Mouse (Mus musculus) heart, embryonic 12.5 days (tissue): Measurements from ENCODE around the gene Mdm2. TPM values are rescaled to one million over a fixed set of nuclear protein-coding genes. Genes with fewer than 3 reads are reported as not detected.
"Not testable (repeated sequence)": the region's sequence is repeated elsewhere in the genome, so short reads cannot be mapped to it uniquely, and the experiment has no call there.

Experiments used
- ATAC-seq: fragments of 200-750 bp; cut with Nextera tagmentation; 2 replicates; pipeline ENCODE4 v1.8.0; 2017; ENCODE audit warnings: moderate TSS enrichment, moderate library complexity; ENCODE audit not compliant: insufficient number of reproducible peaks, low FRiP score
- H3K27ac ChIP-seq: fragments of 300-500 bp; sonication (generic); 2 replicates; pipeline ENCODE4 v1.5.1; 2016; ENCODE audit warnings: mild to moderate bottlenecking, moderate library complexity; ENCODE audit not compliant: poor library complexity, severe bottlenecking
- H3K27me3 ChIP-seq: fragments of 300-500 bp; sonication (generic); replicated peaks from 2 replicates; pipeline ENCODE4 v1.6.1; 2016; ENCODE audit warnings: mild to moderate bottlenecking, moderate library complexity
- H3K36me3 ChIP-seq: fragments of 300-500 bp; sonication (generic); 2 replicates; pipeline ENCODE4 v1.6.1; 2016; ENCODE audit warnings: mild to moderate bottlenecking, moderate library complexity
- H3K4me1 ChIP-seq: fragments of 300-500 bp; sonication (generic); replicated peaks from 2 replicates; pipeline ENCODE4 v1.6.1; 2016; ENCODE audit warnings: mild to moderate bottlenecking
- H3K4me2 ChIP-seq: fragments of 300-500 bp; sonication (generic); 2 replicates; pipeline ENCODE4 v1.6.1; 2016; ENCODE audit warnings: mild to moderate bottlenecking, moderate library complexity
- H3K4me3 ChIP-seq: fragments of 300-500 bp; sonication (generic); 2 replicates; pipeline ENCODE4 v1.5.1; 2016; ENCODE audit warnings: mild to moderate bottlenecking
- H3K9ac ChIP-seq: fragments of 300-500 bp; sonication (generic); 2 replicates; pipeline ENCODE4 v1.6.1; 2016; ENCODE audit warnings: mild to moderate bottlenecking, moderate library complexity
- H3K9me3 ChIP-seq: fragments of 300-500 bp; sonication (generic); replicated peaks from 2 replicates; pipeline ENCODE4 v1.6.1; 2016; ENCODE audit warnings: mild to moderate bottlenecking, moderate library complexity
- WGBS: fragments of 180-500 bp; shearing (Covaris S2); methylation state at CpG from one replicate; pipeline ENCODE4 v1.1.7; 2016; 5-methylcytosine and 5-hydroxymethylcytosine counted together
- polyA plus RNA-seq: library from polyadenylated mRNA; unstranded; fragments of >200 nt; fragmentation: Nextera tagmentation; extraction: Ambion mirVana; gene quantifications from 2 replicates; pipeline ENCODE4 v1.2.1, GENCODE M21; 2016

Gene Mdm2
- 55.7 and 57.4 TPM in 2 replicates for polyA plus RNA-seq

DNA sequence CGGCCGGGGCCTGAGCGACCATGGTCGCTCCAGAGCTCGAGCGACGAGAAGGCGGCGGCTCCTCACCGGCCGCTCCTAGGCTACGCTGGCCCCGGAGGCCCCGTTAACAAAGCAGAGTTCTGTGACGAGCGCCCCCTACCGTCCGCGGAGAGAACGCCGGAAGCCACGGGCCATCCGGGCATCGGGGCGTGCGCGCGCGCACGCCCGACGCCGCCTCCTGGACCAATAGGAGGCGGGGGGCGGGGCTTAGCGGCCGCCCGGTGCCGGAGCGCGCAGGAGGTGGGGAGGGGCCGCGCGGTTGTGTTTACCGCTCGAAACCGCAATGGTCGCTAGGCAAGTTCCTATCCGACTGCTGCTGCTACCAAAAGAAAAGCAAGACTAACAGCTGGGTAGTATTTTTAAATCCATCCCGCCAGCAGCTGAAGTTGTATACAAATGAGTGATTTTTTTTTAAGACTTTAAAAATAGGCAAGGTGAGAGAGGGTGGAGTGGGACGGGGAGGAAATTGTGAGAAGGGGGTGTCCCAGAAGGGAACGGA, at the start of gene Mdm2:
Mdm2 (minus strand) TSS at position 155 of the 538 bp plus-strand sequence.
- peak within 1 kb of the TSS; percentile 95 for H3K4me3 ChIP-seq
- WGBS = under 1% methylated on average over 52 of the region's 52 CpGs
- peaks cover 23% of the 10 kb centered on the region for H3K4me1 ChIP-seq
- H3K4me2 ChIP-seq = peak within 1 kb of the TSS; percentile 87
- ATAC-seq = peak; percentile 96
- no peaks in the 10 kb centered on the region for H3K9me3 ChIP-seq
- H3K36me3 ChIP-seq = peaks cover 25% of the 10 kb centered on the region
- H3K27ac ChIP-seq = peak within 1 kb of the TSS; percentile 99
- peak within 1 kb of the TSS; percentile 99 for H3K9ac ChIP-seq
- no peaks in the 10 kb centered on the region for H3K27me3 ChIP-seq

- WGBS = 92% methylated on average over 10 of the region's 10 CpGs
- ATAC-seq = no peak
Measured at GRCm38 (mm10) chr10:117759844-117760630, 49.5 kb upstream of the Mdm2 start.

DNA sequence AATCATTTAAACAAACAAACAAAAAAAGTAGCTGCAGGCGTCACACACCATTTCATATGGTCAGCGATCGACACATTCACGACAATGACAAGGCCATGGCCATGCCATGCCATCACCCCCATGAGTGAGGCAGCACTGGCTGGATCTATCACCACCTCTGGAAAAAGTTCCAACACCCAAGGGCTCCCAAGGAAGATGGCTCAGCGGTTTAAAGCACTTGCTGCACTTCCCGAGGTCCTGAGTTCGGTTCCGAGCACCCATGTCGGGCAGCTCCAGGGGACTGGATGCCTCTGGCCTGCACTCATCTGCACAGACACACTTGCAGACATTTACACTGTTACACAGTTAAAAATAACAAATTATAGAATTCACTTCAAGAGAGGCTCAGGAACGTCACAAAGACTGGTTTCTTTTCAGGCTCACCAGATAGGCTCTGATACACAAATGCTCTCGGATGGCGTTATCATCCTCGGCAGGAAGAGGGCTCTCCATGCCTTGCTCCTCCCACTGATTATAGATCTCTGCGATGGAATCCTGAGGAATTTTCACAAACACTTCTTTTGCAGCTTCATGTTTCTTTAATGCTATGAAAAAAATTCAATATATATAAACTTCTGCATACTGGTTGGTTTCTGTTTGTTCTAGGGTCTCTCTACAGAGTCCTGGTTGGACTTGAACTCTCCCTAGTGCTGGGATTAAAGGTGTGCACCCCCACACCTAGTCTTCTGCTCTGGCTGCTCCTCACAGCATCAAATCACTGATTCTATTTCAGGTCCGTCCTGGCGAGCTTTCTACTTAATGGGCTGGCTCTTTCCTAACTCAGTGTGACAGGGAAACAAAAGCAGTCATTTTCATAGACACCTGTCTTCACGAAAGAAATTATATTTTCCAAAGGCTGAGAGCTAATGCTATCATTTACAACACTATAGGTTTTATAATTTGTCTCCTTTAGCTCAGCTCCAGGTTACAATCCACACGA, 48.5 kb upstream of the Mdm2 start:
- ATAC-seq = no peak
- WGBS = 84% methylated on average over 18 of the region's 18 CpGs

More at GRCm38 (mm10) chr10:117759844-117760630, 49.5 kb upstream of the Mdm2 start:
- H3K27ac ChIP-seq = no peak overlapping the region
- H3K27me3 ChIP-seq = no peaks in the 10 kb centered on the region
- peaks cover 93% of the 10 kb centered on the region for H3K36me3 ChIP-seq
- H3K4me3 ChIP-seq = no peak overlapping the region
- no peak overlapping the region for H3K9ac ChIP-seq
- H3K4me1 ChIP-seq = no peaks in the 10 kb centered on the region
- H3K4me2 ChIP-seq = no peak overlapping the region
- no peaks in the 10 kb centered on the region for H3K9me3 ChIP-seq

GRCm38 (mm10) chr10:117758344-117758743, 47.8 kb upstream of the Mdm2 start:
- H3K4me2 ChIP-seq, H3K4me3 ChIP-seq, H3K27me3 ChIP-seq, H3K4me1 ChIP-seq, H3K9me3 ChIP-seq, H3K27ac ChIP-seq, H3K9ac ChIP-seq, ATAC-seq: not testable (repeated sequence)
- 90% methylated on average over 3 of the region's 3 CpGs for WGBS
- peaks cover 88% of the 10 kb centered on the region for H3K36me3 ChIP-seq

More for the DNA sequence above, 48.5 kb upstream of the Mdm2 start:
- H3K4me3 ChIP-seq = no peak overlapping the region
- H3K4me1 ChIP-seq = no peaks in the 10 kb centered on the region
- no peak overlapping the region for H3K4me2 ChIP-seq
- no peak overlapping the region for H3K9ac ChIP-seq
- H3K36me3 ChIP-seq = peaks cover 93% of the 10 kb centered on the region
- no peak overlapping the region for H3K27ac ChIP-seq
- H3K27me3 ChIP-seq = no peaks in the 10 kb centered on the region
- H3K9me3 ChIP-seq = no peaks in the 10 kb centered on the region

- no peaks in the 10 kb centered on the region for H3K9me3 ChIP-seq
- ATAC-seq = no peak
- 92% methylated on average over 7 of the region's 7 CpGs for WGBS
Measured at GRCm38 (mm10) chr10:117757796-117758342, 47.3 kb upstream of the Mdm2 start.

DNA sequence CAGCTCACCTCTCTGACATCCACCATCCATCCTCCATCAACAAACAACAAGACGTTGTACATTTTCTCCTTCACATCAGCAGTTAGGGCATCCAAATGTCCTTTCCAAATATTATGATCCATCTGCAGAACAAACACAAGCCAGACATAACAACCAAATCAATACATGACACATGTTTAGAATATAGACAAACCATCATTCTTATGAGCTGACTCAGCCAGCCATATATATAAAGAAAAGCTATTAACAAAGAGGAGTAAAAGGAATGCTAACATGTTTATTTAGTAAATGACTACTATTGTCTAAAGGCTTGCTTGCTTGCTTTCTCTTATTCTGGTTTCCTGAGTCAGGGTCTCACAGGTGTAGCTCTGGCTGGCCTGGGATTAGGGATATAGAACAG, 46.7 kb upstream of the Mdm2 start:
- Histone ChIP-seq H3K36me3 (peaks cover 84% of the 10 kb centered on the region), H3K4me3 (no peak overlapping the region), H3K4me2 (no peak overlapping the region), H3K9me3 (no peaks in the 10 kb centered on the region), H3K27ac (no peak overlapping the region), H3K9ac (no peak overlapping the region), H3K4me1 (no peaks in the 10 kb centered on the region), H3K27me3 (no peaks in the 10 kb centered on the region)
- no peak for ATAC-seq
- WGBS = 82% methylated on average over 1 of the region's 1 CpGs

More at GRCm38 (mm10) chr10:117757796-117758342, 47.3 kb upstream of the Mdm2 start:
- H3K4me1 ChIP-seq = no peaks in the 10 kb centered on the region
- H3K4me2 ChIP-seq = no peak overlapping the region
- H3K27ac ChIP-seq = no peak overlapping the region
- no peak overlapping the region for H3K9ac ChIP-seq
- H3K27me3 ChIP-seq = no peaks in the 10 kb centered on the region
- H3K4me3 ChIP-seq = no peak overlapping the region
- peaks cover 88% of the 10 kb centered on the region for H3K36me3 ChIP-seq

DNA sequence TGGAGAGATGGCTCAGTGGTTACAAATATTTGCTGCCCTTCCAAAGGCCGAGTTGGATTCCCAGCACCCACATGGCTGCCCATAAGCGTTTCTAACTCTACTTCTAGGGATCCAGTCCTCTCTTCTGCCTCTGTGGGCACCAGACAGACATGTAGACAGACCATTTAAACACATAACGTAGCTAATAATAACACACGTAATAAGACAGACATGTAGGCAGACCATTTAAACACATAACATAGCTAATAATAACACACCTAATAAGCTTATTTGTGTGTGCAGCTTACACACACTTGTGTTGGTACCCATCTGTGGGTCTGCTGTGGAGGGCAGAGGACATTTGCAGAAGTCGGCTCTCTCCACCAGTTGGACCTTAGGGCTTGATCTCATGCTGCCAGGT, 46.2 kb upstream of the Mdm2 start:
- no peaks in the 10 kb centered on the region for H3K4me1 ChIP-seq
- H3K9me3 ChIP-seq = no peaks in the 10 kb centered on the region
- no peak overlapping the region for H3K4me2 ChIP-seq
- H3K36me3 ChIP-seq = peaks cover 86% of the 10 kb centered on the region
- WGBS = 90% methylated on average over 5 of the region's 5 CpGs
- no peak for ATAC-seq
- no peak overlapping the region for H3K27ac ChIP-seq
- no peak overlapping the region for H3K9ac ChIP-seq
- no peak overlapping the region for H3K4me3 ChIP-seq
- H3K27me3 ChIP-seq = no peaks in the 10 kb centered on the region

GRCm38 (mm10) chr10:117755799-117756467, 45.4 kb upstream of the Mdm2 start:
- ATAC-seq = no peak
- no peak overlapping the region for H3K9ac ChIP-seq
- H3K4me2 ChIP-seq = no peak overlapping the region
- 94% methylated on average over 11 of the region's 11 CpGs for WGBS
- no peak overlapping the region for H3K27ac ChIP-seq
- no peaks in the 10 kb centered on the region for H3K4me1 ChIP-seq
- no peaks in the 10 kb centered on the region for H3K27me3 ChIP-seq
- H3K9me3 ChIP-seq = no peaks in the 10 kb centered on the region
- no peak overlapping the region for H3K4me3 ChIP-seq
- peaks cover 86% of the 10 kb centered on the region for H3K36me3 ChIP-seq

GRCm38 (mm10) chr10:117755086-117755798, 44.7 kb upstream of the Mdm2 start:
- H3K9me3 ChIP-seq = no peaks in the 10 kb centered on the region; the same call in 1 of the 2 replicates
- H3K27me3 ChIP-seq = no peaks in the 10 kb centered on the region
- no peak overlapping the region for H3K4me2 ChIP-seq
- H3K36me3 ChIP-seq = peaks cover 84% of the 10 kb centered on the region
- 85% methylated on average over 13 of the region's 13 CpGs for WGBS
- no peak overlapping the region for H3K9ac ChIP-seq
- no peak overlapping the region for H3K27ac ChIP-seq
- no peak overlapping the region for H3K4me3 ChIP-seq
- no peaks in the 10 kb centered on the region for H3K4me1 ChIP-seq
- no peak for ATAC-seq

DNA sequence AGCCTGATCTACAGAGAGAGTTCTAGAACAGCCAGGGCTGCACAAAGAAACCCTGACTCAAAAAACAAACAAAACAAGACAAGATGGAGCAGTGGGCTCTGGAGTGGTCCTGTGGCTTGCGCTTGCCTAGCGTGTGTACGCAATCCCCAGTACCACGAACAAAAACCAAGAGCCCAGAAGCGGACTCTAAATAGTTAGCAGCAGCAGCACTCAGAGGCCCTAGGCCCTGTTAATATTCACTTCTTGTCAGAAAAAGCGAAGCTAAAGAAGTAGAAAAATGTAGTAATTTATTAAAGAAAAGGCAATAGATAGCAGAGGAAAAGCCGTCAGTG, 44.0 kb upstream of the Mdm2 start:
- 96% methylated on average over 7 of the region's 7 CpGs for WGBS
- H3K27ac ChIP-seq = no peak overlapping the region

More for the DNA sequence above, 44.0 kb upstream of the Mdm2 start:
- ATAC-seq = no peak
- no peak overlapping the region for H3K9ac ChIP-seq
- no peak overlapping the region for H3K4me3 ChIP-seq
- peaks cover 84% of the 10 kb centered on the region for H3K36me3 ChIP-seq
- no peaks in the 10 kb centered on the region for H3K27me3 ChIP-seq
- peaks cover 4% of the 10 kb centered on the region; the same call in 1 of the 2 replicates for H3K9me3 ChIP-seq
- no peak overlapping the region for H3K4me2 ChIP-seq
- no peaks in the 10 kb centered on the region for H3K4me1 ChIP-seq
